Mouse (Mus musculus): ENCODE results near the gene Apobec1.

DNA sequence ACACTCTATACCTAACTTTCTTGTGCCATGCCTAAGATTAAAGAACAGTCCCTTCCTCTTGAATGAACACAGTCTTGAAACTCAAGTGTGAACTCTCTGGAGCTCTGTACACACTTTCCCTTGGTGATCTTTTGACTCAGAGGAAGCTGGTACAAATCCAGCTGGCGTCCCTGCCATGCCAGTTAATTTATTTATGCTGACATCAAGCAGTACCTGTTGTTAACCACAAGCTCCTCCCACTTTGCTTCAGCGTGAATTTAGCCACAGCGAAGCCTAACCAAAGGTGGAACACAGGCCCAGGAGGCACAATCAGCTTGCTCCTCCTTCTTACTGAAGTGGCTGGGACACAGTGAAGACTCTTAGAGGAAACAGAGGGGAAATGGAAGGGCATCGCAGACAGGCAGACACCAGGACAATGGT is 69.4 kb downstream of the Apobec1 start:
- TF ChIP-seq CTCF (IDR thresholded peaks at IDR 0.05; ENCODE audit: low read depth, low read length) (no peak), TAL1 (conservative IDR thresholded peaks at IDR 0.05; ENCODE audit: low read depth, low read length) (no peak), GATA1 (IDR thresholded peaks at IDR 0.05; ENCODE audit: borderline replicate concordance, low read length) (no peak), POLR2AphosphoS5 (IDR thresholded peaks at IDR 0.05; ENCODE audit: insufficient replicate concordance, low read depth, low read length) (no peak), GATA2 (IDR thresholded peaks at IDR 0.05; ENCODE audit: borderline replicate concordance, low read depth, low read length) (no peak)
